Mouse (Mus musculus) adrenal gland, postnatal 14 days (tissue): ENCODE measurements around the gene Mindy2. TPM values are rescaled to one million over a fixed set of nuclear protein-coding genes. Genes with fewer than 3 reads are reported as not detected.
"Not testable (repeated sequence)": the region's sequence is repeated elsewhere in the genome, so short reads cannot be mapped to it uniquely, and the experiment has no call there.

ENCODE experiments used
- DNase-seq: peaks from one replicate; pipeline ENCODE4 v3.0.0; 2021; ENCODE audit warnings: mixed read lengths
- total RNA-seq: library from RNA; stranded (reverse); gene quantifications from 2 replicates; pipeline ENCODE4 v1.2.3, GENCODE M21; 2021

The Mindy2 gene
- total RNA-seq, 1 experiment from 2014 or later = 19.5 TPM

GRCm38 (mm10) chr9:70584641-70585040 is 72.3 kb downstream of the Mindy2 start:
- no peak for DNase-seq

DNA sequence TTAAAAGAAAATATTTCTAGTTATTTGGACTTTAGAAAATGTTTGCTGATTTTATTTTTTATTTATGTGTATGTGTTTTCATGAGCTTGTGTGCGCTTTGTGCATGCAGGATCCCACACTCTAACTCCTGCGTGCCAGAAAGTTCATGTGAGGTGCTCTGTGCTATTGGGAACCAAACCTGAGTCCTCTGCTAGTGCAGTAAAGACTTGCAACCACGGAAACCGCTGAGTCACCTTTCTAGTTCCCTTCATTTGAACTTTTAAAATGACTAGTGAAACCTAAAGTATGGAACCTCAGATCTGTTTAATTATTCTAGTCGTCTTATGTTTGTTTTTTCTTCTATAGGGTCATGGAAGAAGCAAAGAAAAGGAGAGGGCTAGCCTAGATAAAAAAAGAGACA is 76.0 kb downstream of the Mindy2 start:
- no peak for DNase-seq

GRCm38 (mm10) chr9:70578123-70578522 is 78.9 kb downstream of the Mindy2 start:
- DNase-seq = no peak

GRCm38 (mm10) chr9:70570351-70570750 is 86.6 kb downstream of the Mindy2 start:
- no peak for DNase-seq

DNA sequence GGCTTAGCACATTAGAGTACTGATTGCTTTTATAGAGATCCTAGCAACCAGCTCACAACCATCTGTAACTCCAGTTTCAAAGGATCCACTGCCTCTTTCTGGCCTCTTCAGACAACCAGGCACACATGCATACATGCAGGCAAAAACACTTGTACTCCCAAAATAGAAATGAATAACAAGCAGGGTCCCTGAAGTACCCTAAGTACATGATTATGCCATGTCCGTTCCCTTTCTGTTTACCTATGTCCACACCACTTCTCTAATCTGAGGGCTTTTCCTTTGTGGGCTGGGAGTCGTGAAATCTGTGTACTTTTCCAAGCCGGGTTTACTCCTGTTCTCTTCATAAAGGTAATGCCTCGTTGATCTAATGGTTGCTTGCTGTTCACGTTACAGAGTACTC is 89.3 kb downstream of the Mindy2 start:
- DNase-seq = no peak

DNA sequence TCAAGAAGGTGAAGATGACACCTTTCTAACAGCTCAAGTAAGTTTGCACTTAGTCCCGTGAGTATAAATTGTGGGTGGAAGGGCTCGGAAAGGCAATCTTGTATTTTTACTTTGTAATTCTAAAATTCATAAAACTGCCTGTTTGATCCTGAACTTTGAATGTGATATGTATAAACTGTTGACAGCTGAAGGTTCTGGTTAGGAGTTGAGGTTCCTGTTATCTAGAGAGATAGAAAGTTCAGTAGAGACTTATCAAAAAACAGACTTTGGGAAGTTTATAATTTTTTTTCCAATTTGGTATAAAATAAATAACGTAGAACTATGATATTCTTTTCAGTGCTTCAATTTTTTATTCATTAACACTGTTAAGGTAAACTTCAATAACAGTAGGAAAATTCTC is 94.1 kb downstream of the Mindy2 start:
- no peak for DNase-seq

GRCm38 (mm10) chr9:70556796-70557195 is 100.2 kb downstream of the Mindy2 start:
- DNase-seq = no peak

- DNase-seq = no peak
Measured at GRCm38 (mm10) chr9:70555431-70555830, 101.5 kb downstream of the Mindy2 start.

DNA sequence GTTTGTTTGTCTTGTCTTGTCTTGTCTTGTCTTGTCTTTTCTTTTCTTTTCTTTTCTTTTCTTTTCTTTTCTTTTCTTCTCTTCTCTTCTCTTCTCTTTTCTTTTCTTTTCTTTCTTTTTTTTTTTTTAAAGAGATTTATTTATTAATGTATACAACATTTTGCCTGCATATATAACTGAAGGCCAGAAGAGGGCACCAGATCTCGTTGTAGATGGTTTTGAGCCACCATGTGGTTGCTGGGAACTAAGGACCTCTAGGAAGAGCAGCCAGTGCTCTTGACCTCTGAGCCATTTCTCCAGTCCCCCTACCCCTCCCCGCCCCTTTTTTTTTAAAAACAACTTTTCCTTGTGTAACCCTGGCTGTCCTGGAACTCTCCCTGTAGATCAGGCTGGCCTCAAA is 104.7 kb downstream of the Mindy2 start:
- DNase-seq = not testable (repeated sequence)

- DNase-seq = no peak
Measured at GRCm38 (mm10) chr9:70551524-70551923, 105.5 kb downstream of the Mindy2 start.

Other genes with a start within 250 kb of the Mindy2 start
- gene Ccnb2, start 235.6 kb downstream of the Mindy2 start, total RNA-seq = 18.8 and 26.1 TPM in 2 replicates
- gene Rnf111, start 153.4 kb downstream of the Mindy2 start, total RNA-seq = 36.6 and 37.6 TPM in 2 replicates
- 36.7 and 41.3 TPM in 2 replicates for gene Sltm, start 114.4 kb downstream of the Mindy2 start, total RNA-seq
- gene Gm10642, start 923 bp downstream of the Mindy2 start, total RNA-seq = 0.48 and 1.1 TPM in 2 replicates
- 56.0 and 59.9 TPM in 2 replicates for gene Adam10, start 21.8 kb upstream of the Mindy2 start, total RNA-seq